Mouse (Mus musculus): ENCODE measurements at regions not wholly inside any gene's neighbourhood (a gene's known extent, or its start where the extent isn't known, plus 50 kb on each side); places are given as distances from the start of the nearest gene placed in this dataset.

DNA sequence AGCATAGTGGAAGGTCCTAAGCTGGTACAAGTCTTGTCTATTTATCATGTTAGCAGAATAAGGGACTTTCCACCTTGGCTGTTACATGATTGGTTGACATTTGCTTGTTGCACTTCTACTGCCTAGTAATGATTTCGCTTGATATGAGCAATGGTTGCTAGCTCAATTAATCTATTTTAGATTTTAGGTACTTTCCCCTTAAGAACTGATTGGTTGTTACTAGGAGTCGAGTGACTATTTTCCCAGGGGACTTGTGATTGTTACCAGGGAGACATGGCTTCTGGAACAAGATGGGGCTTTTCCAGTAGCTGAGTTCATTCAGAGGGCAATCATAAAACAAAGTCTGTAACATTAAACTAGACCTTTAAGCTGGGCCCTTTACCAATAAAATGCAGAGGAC is 100.9 kb downstream of the Nup35 start:
- no peak for DNase-seq (ENCODE audit: low read depth, low spot score)

- DNase-seq (ENCODE audit: low read depth, low spot score): no peak
Measured at GRCm38 (mm10) chr2:80724085-80724484, 107.0 kb downstream of the Nup35 start.

GRCm38 (mm10) chr2:80731324-80731723 is 114.3 kb downstream of the Nup35 start:
- no peak for DNase-seq (ENCODE audit: low read depth, low spot score)

GRCm38 (mm10) chr2:80746737-80747136 is 129.7 kb downstream of the Nup35 start:
- DNase-seq (ENCODE audit: low read depth, low spot score): no peak

- peak; percentile 66 for DNase-seq (ENCODE audit: low read depth, low spot score)
Measured at GRCm38 (mm10) chr2:80762013-80762612, 145.1 kb downstream of the Nup35 start.

- DNase-seq (ENCODE audit: low read depth, low spot score): peak; percentile 13
Measured at GRCm38 (mm10) chr2:80771176-80771575, 154.1 kb downstream of the Nup35 start.

DNA sequence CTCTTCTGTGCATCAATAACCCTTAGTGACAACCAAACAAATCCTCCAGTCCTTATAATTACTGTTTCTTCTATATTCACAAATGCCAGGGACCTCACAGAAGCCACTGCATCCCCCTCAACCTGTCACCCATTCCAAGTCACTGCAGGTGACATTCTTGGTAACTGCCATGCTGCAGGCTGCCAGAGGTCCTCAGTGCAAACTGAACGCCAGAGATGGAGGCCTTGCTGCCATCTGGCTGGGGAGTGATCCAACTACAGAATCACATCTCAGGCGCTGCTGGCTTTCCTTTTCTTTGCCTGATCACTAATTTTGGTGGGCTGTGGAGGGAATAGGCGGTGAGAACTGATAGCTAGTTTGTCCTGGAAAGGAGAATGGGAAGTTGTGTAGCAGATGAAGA is 155.4 kb downstream of the Nup35 start:
- no peak for DNase-seq (ENCODE audit: low read depth, low spot score)

GRCm38 (mm10) chr2:80786370-80786769 is 169.3 kb downstream of the Nup35 start:
- DNase-seq (ENCODE audit: low read depth, low spot score): no peak

- DNase-seq (ENCODE audit: low read depth, low spot score): peak; percentile 9
Measured at GRCm38 (mm10) chr2:80793345-80794147, 176.5 kb downstream of the Nup35 start.

DNA sequence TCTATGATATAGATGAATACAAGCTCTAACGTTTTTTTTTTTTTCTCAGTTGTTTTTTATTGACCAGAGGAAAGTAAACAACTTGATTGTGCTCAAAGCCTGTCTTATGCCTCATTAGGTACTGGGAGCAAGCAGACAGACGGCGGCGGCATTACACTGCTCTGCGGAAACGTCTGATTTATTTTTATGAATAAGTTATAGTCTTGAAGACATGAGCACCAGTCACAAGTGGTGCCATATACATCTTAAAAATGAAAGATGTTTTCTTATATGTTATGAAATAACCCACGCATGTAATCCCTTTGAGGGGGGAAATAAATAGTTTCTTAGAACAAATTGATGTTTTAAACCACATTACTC is 177.1 kb downstream of the Nup35 start:
- DNase-seq (ENCODE audit: low read depth, low spot score): no peak

GRCm38 (mm10) chr2:80819268-80819667 is 202.2 kb downstream of the Nup35 start:
- DNase-seq (ENCODE audit: low read depth, low spot score): no peak

DNA sequence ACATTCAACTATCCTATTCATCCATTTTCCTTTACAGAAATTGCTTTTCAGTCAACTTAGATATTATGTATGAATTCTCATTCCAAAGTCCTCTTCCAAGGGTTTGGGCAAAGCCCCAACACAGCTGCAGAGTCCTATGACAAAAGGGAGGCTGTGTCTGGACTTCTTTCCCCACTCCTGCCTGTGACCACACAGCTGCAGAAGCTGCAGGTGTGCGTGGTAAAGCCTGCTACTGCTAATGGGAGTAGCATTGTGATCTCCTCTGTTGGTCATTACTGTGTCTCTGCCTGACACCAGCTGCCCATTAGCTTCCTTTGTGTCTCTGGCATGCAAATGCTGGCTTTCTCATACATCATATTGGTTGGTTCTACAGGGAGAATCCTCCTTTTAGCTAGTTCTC is 234.0 kb downstream of the Nup35 start:
- DNase-seq (ENCODE audit: low read depth, low spot score): no peak

DNA sequence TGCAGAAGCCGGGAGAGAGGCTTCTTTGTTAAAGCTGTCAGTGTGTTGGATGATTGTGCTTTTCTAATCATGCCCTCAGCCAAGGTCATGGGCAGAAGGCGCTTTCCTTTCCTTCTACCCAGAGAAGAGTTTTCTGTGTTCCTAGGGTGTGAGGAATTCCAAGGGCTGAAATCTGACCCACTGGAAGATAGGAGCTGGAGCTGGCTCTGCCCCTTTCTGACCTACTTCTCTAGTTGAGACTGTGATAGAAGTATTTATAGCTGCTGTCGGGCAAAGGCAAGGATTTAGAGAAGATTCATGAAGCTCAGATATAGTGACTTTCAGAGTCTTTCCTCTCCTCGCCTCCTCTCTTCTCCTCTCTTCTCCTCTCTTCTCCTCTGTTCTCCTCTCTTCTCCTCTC is 238.2 kb downstream of the Nup35 start:
- DNase-seq (ENCODE audit: low read depth, low spot score): no peak

DNA sequence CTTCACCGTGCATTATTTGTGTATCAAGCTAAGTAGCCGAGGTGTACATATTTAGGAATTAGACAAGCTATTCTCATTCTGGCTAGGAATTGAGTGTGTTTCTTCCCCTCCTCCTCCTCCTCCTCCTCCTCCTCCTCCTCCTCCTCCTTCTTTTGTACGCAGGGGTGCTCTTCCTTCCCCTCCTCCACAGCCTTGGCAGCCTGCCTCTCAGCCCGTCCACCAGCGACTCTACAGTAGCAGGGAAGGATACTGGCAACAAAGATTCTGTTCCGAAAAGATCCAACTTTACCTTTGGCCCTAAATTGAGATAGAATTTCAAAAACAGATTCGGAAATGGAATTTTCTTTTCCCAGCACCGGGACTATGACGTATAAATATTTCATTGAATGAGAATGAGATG is 253.0 kb downstream of the Nup35 start:
- no peak for DNase-seq (ENCODE audit: low read depth, low spot score)

DNA sequence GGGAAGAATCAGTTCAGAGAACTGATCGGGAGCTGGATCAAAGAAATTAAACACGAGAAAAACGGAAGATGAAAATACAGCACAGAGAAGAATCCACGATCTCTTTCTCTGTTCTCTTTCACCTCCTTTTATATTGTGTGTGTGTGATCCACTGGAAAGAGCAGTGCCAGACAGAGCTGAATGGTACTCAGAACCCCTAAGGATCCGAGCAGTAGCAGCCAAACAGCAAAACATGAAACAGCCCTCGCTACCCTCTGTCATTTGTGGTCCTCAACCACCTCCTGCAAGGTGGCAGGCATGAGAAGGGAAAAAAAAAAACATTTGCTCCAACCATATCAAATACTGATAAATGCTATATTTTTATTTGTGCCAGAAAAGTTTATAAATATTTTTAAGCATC is 253.4 kb downstream of the Nup35 start:
- no peak for DNase-seq (ENCODE audit: low read depth, low spot score)

DNA sequence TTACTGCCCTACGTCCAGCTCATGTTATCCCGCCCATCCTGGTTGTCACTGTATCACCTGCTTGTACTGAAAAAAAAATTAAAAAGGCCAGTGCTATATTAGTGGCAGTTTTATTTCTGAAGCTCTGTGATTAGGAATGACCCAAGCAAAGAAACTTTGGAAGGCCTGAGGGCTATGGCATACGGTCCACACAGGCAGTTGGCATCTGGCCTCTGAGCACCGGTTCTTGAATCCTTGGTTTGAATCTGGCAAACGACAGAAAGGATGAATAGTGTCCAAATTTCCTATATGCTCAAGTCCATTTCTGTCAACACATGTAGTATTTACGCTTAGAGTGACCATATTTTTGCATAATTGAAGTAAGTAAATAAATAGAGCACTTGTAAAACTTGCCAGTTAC is 254.3 kb downstream of the Nup35 start:
- DNase-seq (ENCODE audit: low read depth, low spot score): no peak

DNA sequence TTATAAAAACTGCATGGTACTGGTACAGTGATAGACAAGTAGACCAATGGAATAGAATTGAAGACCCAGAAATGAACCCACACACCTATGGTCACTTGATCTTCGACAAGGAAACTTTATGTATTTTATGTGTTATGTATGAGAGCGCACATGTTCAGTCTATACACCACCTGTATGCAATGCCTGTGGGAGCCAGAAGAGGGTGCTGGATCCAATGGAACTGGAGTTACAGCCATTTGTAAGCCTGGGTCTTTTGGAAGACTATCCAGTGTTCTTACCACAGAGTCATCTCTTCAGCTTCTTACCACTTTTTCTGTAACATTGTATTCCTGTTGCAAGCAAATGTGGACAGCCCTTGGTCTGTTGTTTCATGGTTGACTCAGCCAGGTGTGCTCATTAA is 261.4 kb downstream of the Nup35 start:
- no peak for DNase-seq (ENCODE audit: low read depth, low spot score)

- DNase-seq (ENCODE audit: low read depth, low spot score): no peak
Measured at GRCm38 (mm10) chr2:80884231-80884630, 267.2 kb downstream of the Nup35 start.

GRCm38 (mm10) chr2:80902050-80902449 is 285.0 kb downstream of the Nup35 start:
- no peak for DNase-seq (ENCODE audit: low read depth, low spot score)

- DNase-seq (ENCODE audit: low read depth, low spot score): no peak
Measured at GRCm38 (mm10) chr2:80913478-80913877, 296.4 kb downstream of the Nup35 start.

GRCm38 (mm10) chr2:80945521-80945920 is 328.5 kb downstream of the Nup35 start:
- DNase-seq (ENCODE audit: low read depth, low spot score): no peak

DNA sequence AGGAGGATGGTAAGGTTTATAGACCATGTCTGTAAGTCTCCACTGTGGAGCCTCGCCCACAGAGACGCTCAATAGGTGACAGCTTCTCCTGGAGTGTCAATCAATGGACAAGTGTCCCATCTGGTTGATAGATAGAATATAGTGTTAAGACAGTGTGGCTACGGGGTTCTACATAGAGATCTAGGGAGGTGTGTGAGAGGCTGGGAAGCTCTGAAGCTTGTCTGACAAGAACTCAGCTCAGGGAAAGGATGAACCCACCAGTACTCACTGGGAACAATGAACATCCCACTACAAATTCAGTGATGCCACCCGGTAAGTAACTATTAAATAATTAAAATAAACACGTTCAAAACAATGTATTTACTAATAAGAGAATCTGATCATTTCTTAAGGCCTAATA is 349.7 kb downstream of the Nup35 start:
- DNase-seq (ENCODE audit: low read depth, low spot score): no peak

GRCm38 (mm10) chr2:80967260-80967659 is 350.2 kb downstream of the Nup35 start:
- no peak for DNase-seq (ENCODE audit: low read depth, low spot score)

GRCm38 (mm10) chr2:80969354-80969753 is 352.3 kb downstream of the Nup35 start:
- no peak for DNase-seq (ENCODE audit: low read depth, low spot score)
